Mouse (Mus musculus): Measurements from ENCODE around the gene Evpl. TPM values are rescaled to one million over a fixed set of nuclear protein-coding genes. Genes with fewer than 3 reads are reported as not detected.

Gene Evpl
- polyA plus RNA-seq, 1 experiment from 2014 or later, result 28.5 TPM

DNA sequence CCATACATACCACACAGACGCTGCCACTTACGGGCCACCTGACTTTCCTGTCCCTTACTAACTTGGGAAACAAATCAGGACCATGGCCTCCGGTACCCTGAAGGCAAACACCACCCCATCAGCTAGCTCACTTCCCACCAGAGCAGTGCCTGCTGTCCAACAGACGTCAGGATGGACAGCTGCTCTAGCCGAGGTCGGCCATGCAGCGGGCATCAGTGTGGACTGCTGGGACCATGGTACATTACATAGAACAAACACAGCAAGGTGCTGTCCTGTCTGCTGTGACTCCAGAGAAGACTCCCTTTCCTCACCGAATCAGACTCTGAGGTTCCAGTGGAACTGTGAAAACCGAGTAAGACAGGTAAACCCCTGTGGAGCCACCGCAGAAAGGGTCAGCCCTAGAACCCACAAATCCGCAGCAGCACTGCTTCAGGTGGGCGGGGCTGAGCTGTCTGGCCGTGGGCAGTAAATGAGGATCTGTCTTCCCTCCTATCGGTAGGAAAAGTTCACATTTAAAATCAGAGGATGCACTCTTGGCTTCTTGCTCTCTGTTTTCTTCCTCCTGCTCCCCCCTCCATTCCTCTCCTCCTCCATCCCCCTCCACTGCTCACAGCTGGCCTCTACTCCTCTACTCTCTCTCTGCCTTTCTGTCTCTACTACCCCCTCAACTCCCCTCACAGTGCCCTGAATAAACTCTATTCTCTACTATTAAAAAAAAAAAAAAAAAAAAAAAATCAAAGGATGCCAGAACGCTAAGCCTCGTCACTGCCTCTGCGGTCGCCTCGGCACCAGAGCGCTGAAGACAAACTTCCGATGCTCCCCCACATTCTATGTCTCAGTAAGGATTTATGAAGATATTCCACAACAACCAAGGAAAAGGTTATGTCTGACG lies 17.5 kb upstream of the Evpl start:
- Histone ChIP-seq H3K9me3 (replicated peaks) (no peaks in the 10 kb centered on the region), H3K27ac (replicated peaks) (peak overlapping the region; percentile 78), H3K27me3 (no peaks in the 10 kb centered on the region), H3K4me1 (peaks cover 16% of the 10 kb centered on the region; the same call in 1 of the 2 replicates), H3K4me2 (replicated peaks) (no peak overlapping the region), H3K4me3 (replicated peaks) (no peak overlapping the region), H3K9ac (no peak overlapping the region), H3K36me3 (peaks cover 92% of the 10 kb centered on the region)
- ATAC-seq (ENCODE audit: insufficient number of reproducible peaks, low FRiP score, low TSS enrichment, low read depth), result no peak
- 67% methylated on average over 22 of the region's 22 CpGs for WGBS

GRCm38 (mm10) chr11:116254627-116255026 lies 16.8 kb upstream of the Evpl start:
- Histone ChIP-seq H3K9me3 (replicated peaks) (no peaks in the 10 kb centered on the region), H3K4me2 (replicated peaks) (no peak overlapping the region), H3K27ac (replicated peaks) (peak overlapping the region; percentile 78; the same call in 1 of the 2 replicates), H3K9ac (no peak overlapping the region), H3K36me3 (peaks cover 92% of the 10 kb centered on the region), H3K4me3 (replicated peaks) (no peak overlapping the region), H3K4me1 (peaks cover 10% of the 10 kb centered on the region; the same call in 1 of the 2 replicates), H3K27me3 (no peaks in the 10 kb centered on the region)
- ATAC-seq (ENCODE audit: insufficient number of reproducible peaks, low FRiP score, low TSS enrichment, low read depth), result no peak
- WGBS, result 80% methylated on average over 9 of the region's 9 CpGs

- H3K27me3 ChIP-seq, result no peaks in the 10 kb centered on the region
- no peak for ATAC-seq (ENCODE audit: insufficient number of reproducible peaks, low FRiP score, low TSS enrichment, low read depth)
- H3K9me3 ChIP-seq (replicated peaks), result no peaks in the 10 kb centered on the region
- 57% methylated on average over 3 of the region's 3 CpGs for WGBS
- no peak overlapping the region for H3K4me3 ChIP-seq (replicated peaks)
- H3K4me1 ChIP-seq, result peaks cover 10% of the 10 kb centered on the region; the same call in 1 of the 2 replicates
- no peak overlapping the region for H3K4me2 ChIP-seq (replicated peaks)
- no peak overlapping the region for H3K9ac ChIP-seq
- no peak overlapping the region for H3K27ac ChIP-seq (replicated peaks)
- H3K36me3 ChIP-seq, result peaks cover 92% of the 10 kb centered on the region
Measured at GRCm38 (mm10) chr11:116253076-116253600, 15.3 kb upstream of the Evpl start.

DNA sequence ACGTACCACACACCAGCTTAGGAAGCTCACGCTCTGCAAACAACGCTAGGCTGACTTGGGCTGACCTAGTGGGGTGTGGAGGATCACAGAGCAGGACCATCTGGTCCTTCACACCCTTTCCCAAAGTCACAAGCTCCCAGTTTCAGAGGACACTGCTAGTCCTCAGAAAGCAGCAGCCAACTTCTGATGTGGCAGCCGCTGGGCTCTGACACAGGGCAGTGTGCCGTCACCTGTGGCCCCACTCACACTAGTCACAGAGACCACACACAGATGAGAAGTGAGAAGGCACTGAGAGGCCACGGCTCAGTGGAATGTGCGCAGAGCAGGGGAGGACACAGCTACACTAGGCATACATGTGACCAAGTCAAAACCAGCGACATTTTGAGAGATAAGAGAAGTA lies 13.0 kb upstream of the Evpl start:
- Histone ChIP-seq H3K27ac (replicated peaks) (no peak overlapping the region), H3K4me3 (replicated peaks) (no peak overlapping the region), H3K4me2 (replicated peaks) (no peak overlapping the region), H3K9me3 (replicated peaks) (no peaks in the 10 kb centered on the region), H3K9ac (no peak overlapping the region), H3K4me1 (0 out of 2 replicates have a peak, but pooled peaks cover 6% of the 10 kb centered on the region), H3K36me3 (peaks cover 94% of the 10 kb centered on the region), H3K27me3 (no peaks in the 10 kb centered on the region)
- 85% methylated on average over 8 of the region's 8 CpGs for WGBS
- ATAC-seq (ENCODE audit: insufficient number of reproducible peaks, low FRiP score, low TSS enrichment, low read depth), result no peak

DNA sequence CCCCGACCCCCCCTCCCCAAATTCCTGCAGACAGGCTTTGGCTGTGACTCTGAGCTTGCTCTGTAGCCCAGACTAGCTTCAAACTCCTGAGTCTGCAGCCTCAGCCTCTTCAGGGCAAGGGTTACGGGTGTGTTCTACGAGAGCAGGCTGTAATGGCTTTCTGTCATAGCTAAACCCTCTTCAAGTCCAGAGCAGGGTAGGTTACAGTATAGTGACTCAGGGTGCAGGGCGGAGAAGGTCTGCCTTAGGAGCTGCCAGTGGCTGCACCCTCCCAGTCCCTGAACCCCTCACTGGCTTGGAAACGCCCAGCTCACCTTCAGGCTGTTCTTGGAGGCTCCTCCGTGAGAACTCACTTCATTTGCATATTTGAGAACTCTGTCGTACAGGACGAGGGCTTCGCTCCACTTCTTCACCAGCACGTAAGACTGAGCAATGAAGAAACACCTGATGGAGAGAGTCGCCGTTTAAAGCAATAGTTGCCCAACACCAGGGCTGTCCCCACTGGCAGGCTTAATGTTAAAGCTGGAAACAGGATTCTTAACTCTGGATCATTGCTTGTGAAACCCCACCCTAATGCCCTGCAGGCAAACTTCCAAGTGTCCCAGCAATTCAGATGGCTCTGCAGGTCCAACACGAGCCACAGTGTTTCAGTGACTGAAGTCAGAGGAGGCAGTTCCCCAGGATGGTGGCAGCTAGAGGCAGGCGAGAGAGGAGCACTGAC lies 9.8 kb upstream of the Evpl start:
- Histone ChIP-seq H3K4me1 (no peaks in the 10 kb centered on the region), H3K9me3 (replicated peaks) (no peaks in the 10 kb centered on the region), H3K9ac (no peak overlapping the region), H3K27ac (replicated peaks) (peak overlapping the region; percentile 51), H3K27me3 (no peaks in the 10 kb centered on the region), H3K4me2 (replicated peaks) (no peak overlapping the region), H3K36me3 (peaks cover 89% of the 10 kb centered on the region), H3K4me3 (replicated peaks) (no peak overlapping the region)
- no peak for ATAC-seq (ENCODE audit: insufficient number of reproducible peaks, low FRiP score, low TSS enrichment, low read depth)
- 68% methylated on average over 14 of the region's 14 CpGs for WGBS

DNA sequence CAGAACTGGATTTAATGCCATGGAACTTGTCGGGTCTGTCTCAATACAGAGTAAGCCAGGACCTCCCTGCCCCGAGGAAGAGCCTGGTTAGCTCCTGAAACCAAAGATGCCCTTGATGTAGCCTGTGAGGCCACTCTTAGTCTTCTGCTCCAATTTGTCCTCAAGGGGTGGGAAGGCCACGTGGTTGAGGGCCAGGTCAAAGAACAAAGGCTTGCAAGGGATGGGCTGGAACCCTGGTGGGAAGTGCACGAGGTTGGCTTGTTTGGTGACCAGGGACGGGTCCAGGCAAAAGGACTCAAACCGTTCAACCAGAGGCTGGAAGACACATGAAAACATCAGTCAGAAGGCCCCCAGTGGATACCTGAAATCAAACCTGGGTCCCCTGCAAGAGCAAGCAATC lies 7.7 kb upstream of the Evpl start:
- Histone ChIP-seq H3K9me3 (replicated peaks) (no peaks in the 10 kb centered on the region), H3K4me3 (replicated peaks) (no peak overlapping the region), H3K27ac (replicated peaks) (no peak overlapping the region; the same call in 1 of the 2 replicates), H3K4me2 (replicated peaks) (no peak overlapping the region), H3K27me3 (no peaks in the 10 kb centered on the region), H3K9ac (no peak overlapping the region), H3K36me3 (peaks cover 69% of the 10 kb centered on the region), H3K4me1 (peaks cover 8% of the 10 kb centered on the region; the same call in 1 of the 2 replicates)
- WGBS, result 77% methylated on average over 6 of the region's 6 CpGs
- ATAC-seq (ENCODE audit: insufficient number of reproducible peaks, low FRiP score, low TSS enrichment, low read depth), result no peak

DNA sequence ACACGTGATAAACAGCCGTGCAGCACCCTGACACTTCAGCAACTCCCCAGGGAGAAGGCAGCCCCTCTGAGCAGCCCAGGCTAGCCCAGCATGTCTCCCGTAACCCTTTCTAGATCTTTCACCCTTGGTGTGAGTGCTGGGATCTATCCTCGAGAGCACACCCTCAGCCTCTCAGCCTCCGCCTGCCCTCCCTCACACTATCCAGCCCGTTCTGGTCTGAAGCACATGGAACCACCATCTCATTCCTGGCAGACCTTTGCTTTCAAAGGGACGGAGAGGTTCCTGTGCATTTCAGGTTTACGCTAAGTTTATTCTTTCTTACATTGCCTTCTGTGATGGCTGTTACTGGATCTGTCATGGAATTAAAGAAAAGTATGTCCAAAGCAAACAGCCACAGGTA lies 6.7 kb upstream of the Evpl start:
- no peak overlapping the region for H3K9ac ChIP-seq
- ATAC-seq (ENCODE audit: insufficient number of reproducible peaks, low FRiP score, low TSS enrichment, low read depth), result no peak

DNA sequence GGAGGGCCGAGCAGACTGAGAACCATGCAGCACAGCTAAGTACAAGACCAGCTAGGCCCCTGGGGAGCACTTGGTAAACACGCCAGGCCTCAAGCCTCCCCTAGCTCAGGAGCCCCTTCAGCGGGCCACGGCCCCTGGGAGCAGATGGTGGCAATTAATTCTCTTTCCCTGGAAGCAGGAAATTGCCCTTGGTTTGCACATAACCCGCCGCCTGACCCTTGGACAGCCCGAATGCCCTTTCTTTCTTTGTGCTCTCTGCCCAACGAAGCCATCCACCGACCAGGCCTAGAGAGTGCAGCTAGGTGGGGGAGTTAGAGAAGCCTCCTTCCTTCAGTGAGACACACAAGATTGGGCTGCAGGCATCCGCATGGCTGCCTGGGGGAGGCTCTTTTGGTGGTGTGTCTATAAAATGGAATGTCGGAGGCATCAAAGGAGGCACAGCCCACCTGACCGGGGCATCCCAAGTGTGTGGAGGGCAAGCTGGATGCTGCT lies 3.9 kb upstream of the Evpl start:
- no peak overlapping the region for H3K9ac ChIP-seq
- H3K9me3 ChIP-seq (replicated peaks), result no peaks in the 10 kb centered on the region
- peaks cover 30% of the 10 kb centered on the region for H3K36me3 ChIP-seq
- 27% methylated on average over 12 of the region's 12 CpGs for WGBS
- no peak overlapping the region for H3K27ac ChIP-seq (replicated peaks)
- H3K4me1 ChIP-seq, result peaks cover 19% of the 10 kb centered on the region; the same call in 1 of the 2 replicates
- H3K4me3 ChIP-seq (replicated peaks), result no peak overlapping the region
- peaks cover 18% of the 10 kb centered on the region for H3K27me3 ChIP-seq
- no peak overlapping the region for H3K4me2 ChIP-seq (replicated peaks)
- ATAC-seq (ENCODE audit: insufficient number of reproducible peaks, low FRiP score, low TSS enrichment, low read depth), result no peak

More for the DNA sequence above, 6.7 kb upstream of the Evpl start:
- no peak overlapping the region for H3K4me3 ChIP-seq (replicated peaks)
- H3K4me2 ChIP-seq (replicated peaks), result no peak overlapping the region
- peaks cover 8% of the 10 kb centered on the region; the same call in 1 of the 2 replicates for H3K4me1 ChIP-seq
- H3K27ac ChIP-seq (replicated peaks), result no peak overlapping the region
- H3K9me3 ChIP-seq (replicated peaks), result no peaks in the 10 kb centered on the region
- peaks cover 58% of the 10 kb centered on the region for H3K36me3 ChIP-seq
- no peaks in the 10 kb centered on the region for H3K27me3 ChIP-seq
- WGBS, result 84% methylated on average over 8 of the region's 8 CpGs

DNA sequence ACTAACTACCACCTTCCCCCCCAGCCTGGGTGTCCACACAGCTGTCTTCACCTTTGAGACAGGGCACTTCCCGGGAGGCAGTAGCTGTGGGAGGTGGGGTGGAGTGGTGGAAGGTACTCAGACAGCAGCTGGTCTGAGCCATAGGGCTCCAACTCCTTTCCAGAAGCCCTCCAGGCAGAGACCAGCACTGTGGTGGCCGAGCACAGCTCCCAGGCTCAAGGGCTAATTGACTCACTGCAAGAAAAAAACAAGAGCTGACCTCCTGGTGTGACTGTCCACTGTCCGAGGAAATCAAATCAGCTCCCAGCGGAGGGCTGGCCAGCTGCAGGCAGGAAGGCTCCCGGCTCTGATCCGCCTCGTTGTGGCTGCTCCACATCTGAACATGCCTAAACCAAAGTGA lies 1.9 kb upstream of the Evpl start:
- Histone ChIP-seq H3K9me3 (replicated peaks) (no peaks in the 10 kb centered on the region), H3K27ac (replicated peaks) (no peak overlapping the region), H3K36me3 (peaks cover 10% of the 10 kb centered on the region), H3K27me3 (peaks cover 18% of the 10 kb centered on the region), H3K9ac (no peak overlapping the region), H3K4me3 (replicated peaks) (no peak overlapping the region), H3K4me1 (peaks cover 19% of the 10 kb centered on the region; the same call in 1 of the 2 replicates), H3K4me2 (replicated peaks) (no peak overlapping the region)
- WGBS, result 22% methylated on average over 7 of the region's 7 CpGs
- no peak for ATAC-seq (ENCODE audit: insufficient number of reproducible peaks, low FRiP score, low TSS enrichment, low read depth)

DNA sequence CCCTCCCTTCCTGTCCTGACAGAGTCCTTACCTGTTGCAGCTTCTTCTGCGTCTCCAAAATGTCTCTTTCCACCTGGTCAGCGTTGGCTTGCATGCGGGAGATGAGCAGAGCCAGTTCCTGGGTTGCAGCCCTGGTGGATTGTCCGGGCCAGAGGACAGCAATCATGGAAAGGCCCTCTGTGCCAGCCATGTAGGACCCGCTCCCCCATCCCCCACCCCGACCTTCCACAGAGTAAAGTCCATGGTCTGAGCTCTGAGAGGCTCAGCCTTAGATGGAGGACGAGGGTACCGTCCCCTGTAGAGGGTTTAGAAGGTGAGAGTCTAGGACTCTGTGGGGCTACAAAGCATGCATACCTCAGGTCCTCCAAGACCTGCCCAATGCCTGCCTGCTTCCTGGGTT lies 3.0 kb downstream of the Evpl start:
- no peaks in the 10 kb centered on the region for H3K36me3 ChIP-seq
- no peak overlapping the region for H3K9ac ChIP-seq
- H3K27ac ChIP-seq (replicated peaks), result no peak overlapping the region
- 83% methylated on average over 8 of the region's 8 CpGs for WGBS
- H3K27me3 ChIP-seq, result peaks cover 18% of the 10 kb centered on the region
- H3K4me3 ChIP-seq (replicated peaks), result no peak overlapping the region
- H3K9me3 ChIP-seq (replicated peaks), result no peaks in the 10 kb centered on the region
- peaks cover 10% of the 10 kb centered on the region; the same call in 1 of the 2 replicates for H3K4me1 ChIP-seq
- H3K4me2 ChIP-seq (replicated peaks), result no peak overlapping the region
- ATAC-seq (ENCODE audit: insufficient number of reproducible peaks, low FRiP score, low TSS enrichment, low read depth), result no peak

DNA sequence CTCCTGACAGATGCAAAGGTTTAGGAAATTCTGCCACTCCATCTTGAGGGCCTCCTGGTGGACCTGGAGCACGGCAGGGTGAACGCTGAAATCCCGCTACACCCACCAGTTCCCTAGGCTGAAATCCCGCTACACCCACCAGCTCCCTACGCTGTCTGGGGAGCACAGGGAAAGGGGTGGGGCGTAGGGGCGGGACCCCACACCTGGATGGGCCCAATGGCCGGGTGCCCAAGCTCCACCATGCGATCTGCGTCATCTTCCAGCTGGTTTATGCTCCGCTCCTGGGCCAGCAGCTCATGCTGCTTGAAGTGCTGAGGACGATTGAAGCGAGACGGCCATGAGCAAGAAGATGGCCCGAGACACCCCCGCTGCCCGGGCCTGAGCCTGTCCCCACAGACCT lies 5.5 kb downstream of the Evpl start:
- no peaks in the 10 kb centered on the region for H3K36me3 ChIP-seq
- no peak overlapping the region for H3K27ac ChIP-seq (replicated peaks)
- no peak overlapping the region for H3K4me2 ChIP-seq (replicated peaks)
- no peaks in the 10 kb centered on the region for H3K9me3 ChIP-seq (replicated peaks)
- H3K9ac ChIP-seq, result 0 out of 2 replicates have a peak overlapping the region, but pooled peaks have one; percentile 16
- ATAC-seq (ENCODE audit: insufficient number of reproducible peaks, low FRiP score, low TSS enrichment, low read depth), result no peak
- H3K4me3 ChIP-seq (replicated peaks), result no peak overlapping the region
- H3K27me3 ChIP-seq, result peaks cover 5% of the 10 kb centered on the region; the same call in 1 of the 2 replicates
- peaks cover 6% of the 10 kb centered on the region; the same call in 1 of the 2 replicates for H3K4me1 ChIP-seq
- 26% methylated on average over 17 of the region's 17 CpGs for WGBS

All from embryonic facial prominence, embryonic 15.5 days (tissue).